Mouse (Mus musculus) spleen, embryonic (tissue): ENCODE data around the gene Aggf1.

Source experiments
- CTCF ChIA-PET: fragments of 350-600 bp; sonication (Branson Sonifier 250); formaldehyde crosslinking; loops from one replicate; lab custom pipeline; 2022; lab: Charles Lee

Gene Aggf1

GRCm38 (mm10) chr13:95332086-95332899 is 42.9 kb downstream of the Aggf1 start:
- CTCF ChIA-PET, result no interaction called here

GRCm38 (mm10) chr13:95330507-95330906 is 44.6 kb downstream of the Aggf1 start:
- CTCF ChIA-PET, result no interaction called here

- CTCF ChIA-PET, result interaction anchor here (0.5 kb wide), 1 partner anchor 330 kb away, joined by 3 read pairs; no protein-coding TSS in a partner anchor
These were observed 46.4 kb downstream of the Aggf1 start for GRCm38 (mm10) chr13:95328767-95329166.

- CTCF ChIA-PET, result interaction anchor here (0.5 kb wide), 1 partner anchor 1347 kb away, joined by 6 read pairs; no protein-coding TSS in a partner anchor
These were observed 47.8 kb downstream of the Aggf1 start for GRCm38 (mm10) chr13:95327345-95327741.

GRCm38 (mm10) chr13:95326611-95327344 is 48.4 kb downstream of the Aggf1 start:
- CTCF ChIA-PET, result interaction anchor here (0.5 kb wide), 1 partner anchor 1348 kb away, joined by 6 read pairs; no protein-coding TSS in a partner anchor

- CTCF ChIA-PET, result interaction anchor here (0.8 kb wide), 1 partner anchor 22 kb away, joined by 5 read pairs; no protein-coding TSS in a partner anchor
These were observed 49.1 kb downstream of the Aggf1 start for GRCm38 (mm10) chr13:95325907-95326550.

- CTCF ChIA-PET, result interaction anchor here (0.8 kb wide), 1 partner anchor 23 kb away, joined by 5 read pairs; no protein-coding TSS in a partner anchor
These were observed 49.9 kb downstream of the Aggf1 start for GRCm38 (mm10) chr13:95325080-95325906.

- CTCF ChIA-PET, result no interaction called here
These were observed 50.5 kb downstream of the Aggf1 start for GRCm38 (mm10) chr13:95324626-95325079.

GRCm38 (mm10) chr13:95323950-95324625 is 51.1 kb downstream of the Aggf1 start:
- CTCF ChIA-PET, result no interaction called here

- CTCF ChIA-PET, result interaction anchor here (0.6 kb wide), 1 partner anchor 1085 kb away, joined by 3 read pairs; no protein-coding TSS in a partner anchor
These were observed 51.8 kb downstream of the Aggf1 start, which contains the start of gene Zbed3 for GRCm38 (mm10) chr13:95323400-95323799. Gene Zbed3 (plus strand): TSS chr13:95323612.

GRCm38 (mm10) chr13:95320451-95320850 is 54.7 kb downstream of the Aggf1 start:
- CTCF ChIA-PET, result interaction anchor here (0.7 kb wide), 1 partner anchor 217 kb away, joined by 8 read pairs; no protein-coding TSS in a partner anchor

GRCm38 (mm10) chr13:95319153-95319552 is 56.0 kb downstream of the Aggf1 start:
- CTCF ChIA-PET, result no interaction called here

GRCm38 (mm10) chr13:95312016-95312415 is 63.1 kb downstream of the Aggf1 start:
- CTCF ChIA-PET, result no interaction called here

GRCm38 (mm10) chr13:95307100-95307655 is 68.0 kb downstream of the Aggf1 start:
- CTCF ChIA-PET, result no interaction called here

GRCm38 (mm10) chr13:95306596-95306995 is 68.6 kb downstream of the Aggf1 start:
- CTCF ChIA-PET, result no interaction called here
